Mouse (Mus musculus) liver, adult 2 months (tissue): Measurements from ENCODE around the gene Calm1.

ENCODE experiments used
- CTCF ChIP-seq: fragments of 200-500 bp; IDR thresholded peaks from 2 replicates; pipeline ENCODE4 v1.5.1; 2011; ENCODE audit warnings: low read depth, low read length, control low read depth
- POLR2A ChIP-seq: fragments of 200-500 bp; IDR thresholded peaks from 2 replicates; pipeline ENCODE4 v1.6.1; 2011; ENCODE audit warnings: low read length, control low read depth; ENCODE audit not compliant: insufficient read depth; ENCODE audit errors: extremely low read depth

DNA sequence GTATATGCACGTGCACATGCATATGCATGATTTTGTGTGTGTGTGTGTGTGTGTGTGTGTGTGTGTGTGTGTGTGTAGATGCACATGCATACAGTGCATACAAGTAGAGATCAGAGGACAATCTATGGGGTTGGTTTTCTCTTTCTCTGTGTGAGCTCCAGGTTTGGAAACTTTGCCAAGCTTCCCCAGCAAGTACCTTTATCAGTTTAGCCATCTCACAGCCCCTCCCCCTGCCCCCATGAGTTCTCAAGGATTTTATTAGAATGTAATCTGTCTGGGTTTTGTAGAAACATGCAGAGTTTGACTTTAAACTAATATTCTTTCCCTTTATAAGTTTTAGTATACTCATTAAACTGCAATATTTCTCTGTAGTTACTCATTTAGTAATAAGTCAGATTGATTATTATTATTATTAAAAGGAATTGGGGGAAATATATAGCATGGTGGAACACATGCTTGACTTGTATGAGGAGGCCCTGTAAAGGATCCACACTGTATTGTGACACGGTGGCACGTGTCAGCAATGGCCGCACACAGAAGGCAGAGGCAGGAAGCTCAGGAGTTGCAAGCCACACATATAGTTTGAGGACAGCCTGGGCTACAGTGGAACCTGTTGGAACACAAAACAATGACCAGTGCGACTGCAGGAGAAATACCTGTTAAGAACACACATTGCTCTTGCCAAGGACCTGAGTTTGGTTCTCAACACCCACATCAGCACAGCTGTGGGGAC lies 12.4 kb downstream of the Calm1 start:
- TF ChIP-seq CTCF (no peak), POLR2A (no peak)
